Mouse (Mus musculus): ENCODE data around the gene Cyp3a13.
"Not testable (repeated sequence)": the region's sequence is repeated elsewhere in the genome, so short reads cannot be mapped to it uniquely, and the experiment has no call there.

Gene Cyp3a13

GRCm38 (mm10) chr5:137921532-137921931 lies at the start of gene Cyp3a13:
Gene Cyp3a13 (minus strand): TSS chr5:137921619.
- no peak for DNase-seq (ENCODE audit: low spot score in 2 of 2)

GRCm38 (mm10) chr5:137966492-137966891 lies 45.1 kb upstream of the Cyp3a13 start:
- DNase-seq (ENCODE audit: low spot score in 2 of 2) = peak; percentile 1 to 6

GRCm38 (mm10) chr5:137962945-137963344 lies 41.5 kb upstream of the Cyp3a13 start, which contains the start of gene Gjc3:
Gene Gjc3 (minus strand): TSS chr5:137963098.
- DNase-seq (ENCODE audit: low spot score in 2 of 2) = no peak

GRCm38 (mm10) chr5:137956404-137956803 lies 35.0 kb upstream of the Cyp3a13 start:
- DNase-seq (ENCODE audit: low spot score in 2 of 2) = no peak

GRCm38 (mm10) chr5:137951218-137951617 lies 29.8 kb upstream of the Cyp3a13 start:
- no peak for DNase-seq (ENCODE audit: low spot score in 2 of 2)

GRCm38 (mm10) chr5:137947303-137947702 lies 25.9 kb upstream of the Cyp3a13 start:
- DNase-seq (ENCODE audit: low spot score in 2 of 2) = no peak

GRCm38 (mm10) chr5:137943133-137943532 lies 21.7 kb upstream of the Cyp3a13 start:
- no peak for DNase-seq (ENCODE audit: low spot score in 2 of 2)

- no peak for DNase-seq (ENCODE audit: low spot score in 2 of 2)
Observed at GRCm38 (mm10) chr5:137940948-137941347, 19.5 kb upstream of the Cyp3a13 start.

- no peak for DNase-seq (ENCODE audit: low spot score in 2 of 2)
Observed at GRCm38 (mm10) chr5:137937238-137937637, 15.8 kb upstream of the Cyp3a13 start.

GRCm38 (mm10) chr5:137936486-137936885 lies 15.1 kb upstream of the Cyp3a13 start:
- DNase-seq (ENCODE audit: low spot score in 2 of 2) = no peak

- not testable (repeated sequence) for DNase-seq (ENCODE audit: low spot score in 2 of 2)
Observed at GRCm38 (mm10) chr5:137933934-137934333, 12.5 kb upstream of the Cyp3a13 start.

- no peak for DNase-seq (ENCODE audit: low spot score in 2 of 2)
Observed at GRCm38 (mm10) chr5:137928439-137928838, 7.0 kb upstream of the Cyp3a13 start.

GRCm38 (mm10) chr5:137922171-137922570 lies 752 bp upstream of the Cyp3a13 start:
- no peak for DNase-seq (ENCODE audit: low spot score in 2 of 2)

GRCm38 (mm10) chr5:137915550-137915949 lies 5.9 kb downstream of the Cyp3a13 start:
- no peak for DNase-seq (ENCODE audit: low spot score in 2 of 2)

GRCm38 (mm10) chr5:137914508-137914907 lies 6.9 kb downstream of the Cyp3a13 start:
- no peak for DNase-seq (ENCODE audit: low spot score in 2 of 2)

- DNase-seq (ENCODE audit: low spot score in 2 of 2) = no peak
Observed at GRCm38 (mm10) chr5:137909564-137910262, 11.7 kb downstream of the Cyp3a13 start.

- no peak for DNase-seq (ENCODE audit: low spot score in 2 of 2)
Observed at GRCm38 (mm10) chr5:137897812-137898211, 23.6 kb downstream of the Cyp3a13 start.

- no peak for DNase-seq (ENCODE audit: low spot score in 2 of 2)
Observed at GRCm38 (mm10) chr5:137892954-137893353, 28.5 kb downstream of the Cyp3a13 start.

GRCm38 (mm10) chr5:137887666-137888065 lies 33.8 kb downstream of the Cyp3a13 start:
- no peak for DNase-seq (ENCODE audit: low spot score in 2 of 2)

- DNase-seq (ENCODE audit: low spot score in 2 of 2) = peak; percentile 15 to 23
Observed at GRCm38 (mm10) chr5:137885894-137886293, 35.5 kb downstream of the Cyp3a13 start.

GRCm38 (mm10) chr5:137883345-137883744 lies 38.1 kb downstream of the Cyp3a13 start:
- no peak for DNase-seq (ENCODE audit: low spot score in 2 of 2)

GRCm38 (mm10) chr5:137882922-137883321 lies 38.5 kb downstream of the Cyp3a13 start:
- no peak for DNase-seq (ENCODE audit: low spot score in 2 of 2)

GRCm38 (mm10) chr5:137877860-137878259 lies 43.6 kb downstream of the Cyp3a13 start:
- no peak for DNase-seq (ENCODE audit: low spot score in 2 of 2)

GRCm38 (mm10) chr5:137875054-137875453 lies 46.4 kb downstream of the Cyp3a13 start:
- DNase-seq (ENCODE audit: low spot score in 2 of 2) = no peak
